Mouse (Mus musculus) adrenal gland, postnatal 36 days (tissue): ENCODE measurements around the gene Hmox1. TPM values are rescaled to one million over a fixed set of nuclear protein-coding genes. Genes with fewer than 3 reads are reported as not detected.

Experiments used
- total RNA-seq, 2 experiments: library from RNA; stranded (reverse); gene quantifications; 2 replicates each; pipeline ENCODE4 v1.2.3; 2021

Hmox1 gene
- total RNA-seq, 2 experiments from 2014 or later = 32.3 to 196 TPM

Other genes starting within 250 kb of the Hmox1 start
- gene Isx, start 220.4 kb upstream of the Hmox1 start, total RNA-seq = not detected
- gene Hmgxb4, start 100.3 kb upstream of the Hmox1 start, total RNA-seq = 10 to 100 TPM; 19.0 to 24.1 TPM
- 10 to 100 TPM; 42.5 to 46.0 TPM for gene Tom1, start 59.9 kb upstream of the Hmox1 start, total RNA-seq
- 10 to 100 TPM; 12.7 to 14.2 TPM for gene Mcm5, start 15.9 kb downstream of the Hmox1 start, total RNA-seq
- gene Rasd2, start 120.3 kb downstream of the Hmox1 start, total RNA-seq = 1 to 10 TPM; 2.0 to 2.8 TPM